Mouse (Mus musculus) neural tube, embryonic 13.5 days (tissue): ENCODE data around the gene Gm11492. TPM values are rescaled to one million over a fixed set of nuclear protein-coding genes. Genes with fewer than 3 reads are reported as not detected.

Experiments
- ATAC-seq: fragments of 200-750 bp; cut with Nextera tagmentation; 2 replicates; pipeline ENCODE4 v1.8.0; 2017; ENCODE audit warnings: low read depth, mild to moderate bottlenecking, moderate TSS enrichment, moderate library complexity
- H3K27ac ChIP-seq: fragments of 300-500 bp; sonication (generic); replicated peaks from 2 replicates; pipeline ENCODE4 v1.5.1; 2015; ENCODE audit warnings: moderate library complexity, mild to moderate bottlenecking, inconsistent platforms
- H3K27me3 ChIP-seq: fragments of 300-500 bp; sonication (generic); 2 replicates; pipeline ENCODE4 v1.6.1; 2015; ENCODE audit warnings: mild to moderate bottlenecking, inconsistent platforms
- H3K36me3 ChIP-seq: fragments of 300-500 bp; sonication (generic); 2 replicates; pipeline ENCODE4 v1.6.1; 2015; ENCODE audit warnings: mild to moderate bottlenecking, inconsistent platforms
- H3K4me1 ChIP-seq: fragments of 300-500 bp; sonication (generic); replicated peaks from 2 replicates; pipeline ENCODE4 v1.6.1; 2015; ENCODE audit warnings: inconsistent platforms
- H3K4me2 ChIP-seq: fragments of 300-500 bp; sonication (generic); 2 replicates; pipeline ENCODE4 v1.6.1; 2015; ENCODE audit warnings: inconsistent platforms, mild to moderate bottlenecking, moderate library complexity
- H3K4me3 ChIP-seq: fragments of 300-500 bp; sonication (generic); 2 replicates; pipeline ENCODE4 v1.5.1; 2015; ENCODE audit warnings: mild to moderate bottlenecking, inconsistent platforms
- H3K9ac ChIP-seq: fragments of 300-500 bp; sonication (generic); 2 replicates; pipeline ENCODE4 v1.6.1; 2015; ENCODE audit warnings: moderate library complexity, mild to moderate bottlenecking, inconsistent platforms
- H3K9me3 ChIP-seq: fragments of 300-500 bp; sonication (generic); 2 replicates; pipeline ENCODE4 v1.6.1; 2016; ENCODE audit warnings: inconsistent platforms
- WGBS: fragments of 180-500 bp; shearing (Covaris S2); methylation state at CpG from one replicate; pipeline ENCODE4 v1.1.7; 2015; 5-methylcytosine and 5-hydroxymethylcytosine counted together
- polyA plus RNA-seq: library from polyadenylated mRNA; unstranded; fragments of >200 nt; fragmentation: Nextera tagmentation; extraction: Ambion mirVana; gene quantifications from 2 replicates; pipeline ENCODE4 v1.2.1, GENCODE M21; 2015

Gene Gm11492
- polyA plus RNA-seq, 1 experiment from 2014 or later, result not detected

GRCm38 (mm10) chr11:87592713-87593598 is 26.5 kb downstream of the Gm11492 start:
- Histone ChIP-seq H3K9ac (peak overlapping the region; percentile 85), H3K4me1 (peaks cover 72% of the 10 kb centered on the region), H3K27ac (peak overlapping the region; percentile 90), H3K9me3 (no peaks in the 10 kb centered on the region), H3K36me3 (peaks cover 17% of the 10 kb centered on the region), H3K4me3 (peak overlapping the region; percentile 78), H3K27me3 (no peaks in the 10 kb centered on the region), H3K4me2 (peak overlapping the region; percentile 87)
- no peak for ATAC-seq
- WGBS, result 32% methylated on average over 13 of the region's 13 CpGs

GRCm38 (mm10) chr11:87595327-87595841 is 28.9 kb downstream of the Gm11492 start:
- peaks cover 66% of the 10 kb centered on the region for H3K4me1 ChIP-seq

GRCm38 (mm10) chr11:87595976-87596375 is 29.5 kb downstream of the Gm11492 start:
- WGBS, result 5% methylated on average over 7 of the region's 7 CpGs
- no peak for ATAC-seq
- H3K4me1 ChIP-seq, result peaks cover 60% of the 10 kb centered on the region

More at GRCm38 (mm10) chr11:87595327-87595841, 28.9 kb downstream of the Gm11492 start:
- 1% methylated on average over 35 of the region's 37 CpGs for WGBS
- H3K36me3 ChIP-seq, result peaks cover 41% of the 10 kb centered on the region
- ATAC-seq, result peak; percentile 54
- H3K27ac ChIP-seq, result peak overlapping the region; percentile 91
- no peaks in the 10 kb centered on the region for H3K9me3 ChIP-seq
- no peaks in the 10 kb centered on the region for H3K27me3 ChIP-seq
- peak overlapping the region; percentile 91 for H3K4me3 ChIP-seq
- H3K9ac ChIP-seq, result peak overlapping the region; percentile 97
- H3K4me2 ChIP-seq, result peak overlapping the region; percentile 92

GRCm38 (mm10) chr11:87596492-87596891 is 30.0 kb downstream of the Gm11492 start:
- 17% methylated on average over 2 of the region's 2 CpGs for WGBS
- Histone ChIP-seq H3K4me2 (peak overlapping the region; percentile 92), H3K27me3 (no peaks in the 10 kb centered on the region), H3K4me3 (peak overlapping the region; percentile 91), H3K36me3 (peaks cover 52% of the 10 kb centered on the region), H3K9ac (peak overlapping the region; percentile 97), H3K4me1 (peaks cover 59% of the 10 kb centered on the region), H3K9me3 (no peaks in the 10 kb centered on the region), H3K27ac (peak overlapping the region; percentile 91)
- ATAC-seq, result no peak

More at GRCm38 (mm10) chr11:87595976-87596375, 29.5 kb downstream of the Gm11492 start:
- Histone ChIP-seq H3K27ac (peak overlapping the region; percentile 91), H3K36me3 (peaks cover 47% of the 10 kb centered on the region), H3K27me3 (no peaks in the 10 kb centered on the region), H3K9me3 (no peaks in the 10 kb centered on the region), H3K4me3 (peak overlapping the region; percentile 91), H3K4me2 (peak overlapping the region; percentile 92), H3K9ac (peak overlapping the region; percentile 97)

- H3K27me3 ChIP-seq, result no peaks in the 10 kb centered on the region
- no peak for ATAC-seq
- peak overlapping the region; percentile 92 for H3K4me2 ChIP-seq
Measured at GRCm38 (mm10) chr11:87597061-87597460, 30.6 kb downstream of the Gm11492 start.

GRCm38 (mm10) chr11:87599395-87600089 is 33.1 kb downstream of the Gm11492 start:
- Histone ChIP-seq H3K4me3 (no peak overlapping the region), H3K27ac (no peak overlapping the region), H3K9ac (no peak overlapping the region), H3K4me1 (peaks cover 38% of the 10 kb centered on the region), H3K4me2 (no peak overlapping the region), H3K9me3 (no peaks in the 10 kb centered on the region), H3K36me3 (peaks cover 76% of the 10 kb centered on the region), H3K27me3 (no peaks in the 10 kb centered on the region)
- WGBS, result 92% methylated on average over 13 of the region's 13 CpGs
- no peak for ATAC-seq

More at GRCm38 (mm10) chr11:87597061-87597460, 30.6 kb downstream of the Gm11492 start:
- H3K4me1 ChIP-seq, result peaks cover 59% of the 10 kb centered on the region
- peak overlapping the region; percentile 91 for H3K4me3 ChIP-seq
- H3K9ac ChIP-seq, result peak overlapping the region; percentile 97
- H3K9me3 ChIP-seq, result no peaks in the 10 kb centered on the region
- peaks cover 58% of the 10 kb centered on the region for H3K36me3 ChIP-seq
- H3K27ac ChIP-seq, result peak overlapping the region; percentile 91; the same call in 1 of the 2 replicates

GRCm38 (mm10) chr11:87600322-87600853 is 33.9 kb downstream of the Gm11492 start:
- H3K27me3 ChIP-seq, result no peaks in the 10 kb centered on the region
- no peak overlapping the region for H3K4me2 ChIP-seq
- H3K9ac ChIP-seq, result no peak overlapping the region
- H3K9me3 ChIP-seq, result no peaks in the 10 kb centered on the region
- H3K36me3 ChIP-seq, result peaks cover 84% of the 10 kb centered on the region
- no peak for ATAC-seq
- peaks cover 29% of the 10 kb centered on the region for H3K4me1 ChIP-seq
- H3K4me3 ChIP-seq, result no peak overlapping the region
- 91% methylated on average over 10 of the region's 10 CpGs for WGBS
- H3K27ac ChIP-seq, result no peak overlapping the region

GRCm38 (mm10) chr11:87602234-87602633 is 35.8 kb downstream of the Gm11492 start:
- no peaks in the 10 kb centered on the region for H3K27me3 ChIP-seq
- H3K27ac ChIP-seq, result no peak overlapping the region
- no peaks in the 10 kb centered on the region for H3K9me3 ChIP-seq
- peaks cover 100% of the 10 kb centered on the region for H3K36me3 ChIP-seq
- H3K4me1 ChIP-seq, result peaks cover 13% of the 10 kb centered on the region
- H3K4me3 ChIP-seq, result no peak overlapping the region
- no peak overlapping the region for H3K9ac ChIP-seq
- no peak for ATAC-seq
- 92% methylated on average over 9 of the region's 9 CpGs for WGBS
- H3K4me2 ChIP-seq, result no peak overlapping the region

GRCm38 (mm10) chr11:87603571-87603970 is 37.1 kb downstream of the Gm11492 start:
- Histone ChIP-seq H3K36me3 (peaks cover 100% of the 10 kb centered on the region), H3K4me3 (no peak overlapping the region), H3K4me1 (0 out of 2 replicates have a peak, but pooled peaks cover 6% of the 10 kb centered on the region), H3K27me3 (no peaks in the 10 kb centered on the region), H3K27ac (no peak overlapping the region), H3K4me2 (no peak overlapping the region), H3K9me3 (no peaks in the 10 kb centered on the region), H3K9ac (no peak overlapping the region)
- WGBS, result 98% methylated on average over 2 of the region's 2 CpGs
- ATAC-seq, result no peak

- Histone ChIP-seq H3K9ac (no peak overlapping the region), H3K4me3 (no peak overlapping the region), H3K27me3 (no peaks in the 10 kb centered on the region), H3K4me1 (no peaks in the 10 kb centered on the region; the same call in 1 of the 2 replicates), H3K9me3 (no peaks in the 10 kb centered on the region), H3K4me2 (no peak overlapping the region), H3K36me3 (peaks cover 99% of the 10 kb centered on the region), H3K27ac (no peak overlapping the region)
- WGBS, result 91% methylated on average over 7 of the region's 7 CpGs
- ATAC-seq, result no peak
Measured at GRCm38 (mm10) chr11:87609264-87609663, 42.8 kb downstream of the Gm11492 start.

- Histone ChIP-seq H3K27ac (no peak overlapping the region), H3K4me3 (no peak overlapping the region), H3K4me1 (no peaks in the 10 kb centered on the region; the same call in 1 of the 2 replicates), H3K27me3 (no peaks in the 10 kb centered on the region), H3K4me2 (no peak overlapping the region), H3K9ac (no peak overlapping the region), H3K36me3 (peaks cover 98% of the 10 kb centered on the region), H3K9me3 (no peaks in the 10 kb centered on the region)
- ATAC-seq, result no peak
- 93% methylated on average over 9 of the region's 9 CpGs for whole genome bisulfite sequencing
Measured at GRCm38 (mm10) chr11:87611547-87611946, 45.1 kb downstream of the Gm11492 start.
